Mouse (Mus musculus) midbrain, embryonic 14.5 days (tissue): ENCODE data around the gene Ifna16. TPM values are rescaled to one million over a fixed set of nuclear protein-coding genes. Genes with fewer than 3 reads are reported as not detected.

ENCODE experiments used
- ATAC-seq: fragments of 200-750 bp; cut with Nextera tagmentation; 2 replicates; pipeline ENCODE4 v1.8.0; 2017; ENCODE audit warnings: moderate number of reproducible peaks, moderate library complexity; ENCODE audit not compliant: low FRiP score, low TSS enrichment
- DNase-seq: peaks from one replicate; pipeline ENCODE4 v3.0.0-alpha.2; 2015
- H3K27ac ChIP-seq: fragments of 300-500 bp; sonication (generic); replicated peaks from 2 replicates; pipeline ENCODE4 v1.5.1; 2014; ENCODE audit warnings: mild to moderate bottlenecking, low read depth, low read length, moderate library complexity
- H3K27me3 ChIP-seq: fragments of 300-500 bp; sonication (generic); 2 replicates; pipeline ENCODE4 v1.6.1; 2014; ENCODE audit warnings: low read length, control low read depth, mixed read lengths; ENCODE audit not compliant: control insufficient read depth, insufficient read depth
- H3K36me3 ChIP-seq: fragments of 300-500 bp; sonication (generic); 2 replicates; pipeline ENCODE4 v1.6.1; 2014; ENCODE audit warnings: low read length, control low read depth; ENCODE audit not compliant: control insufficient read depth, insufficient read depth
- H3K4me1 ChIP-seq: fragments of 300-500 bp; sonication (generic); 2 replicates; pipeline ENCODE4 v1.6.1; 2014; ENCODE audit warnings: mild to moderate bottlenecking, antibody characterized with exemption, low read length, control low read depth; ENCODE audit not compliant: control insufficient read depth, insufficient read depth
- H3K4me2 ChIP-seq: fragments of 300-500 bp; sonication (generic); 2 replicates; pipeline ENCODE4 v1.6.1; 2014; ENCODE audit warnings: mild to moderate bottlenecking, low read length, moderate library complexity
- H3K4me3 ChIP-seq: fragments of 300-500 bp; sonication (generic); replicated peaks from 2 replicates; pipeline ENCODE4 v1.5.1; 2014; ENCODE audit warnings: low read depth, low read length
- H3K9ac ChIP-seq: fragments of 300-500 bp; sonication (generic); replicated peaks from 2 replicates; pipeline ENCODE4 v1.6.1; 2014; ENCODE audit warnings: mild to moderate bottlenecking, low read length, moderate library complexity
- H3K9me3 ChIP-seq: fragments of 300-500 bp; sonication (generic); 2 replicates; pipeline ENCODE4 v1.6.1; 2016; ENCODE audit warnings: low read length, control low read depth, mixed read lengths; ENCODE audit not compliant: control insufficient read depth
- WGBS: fragments of 180-500 bp; shearing (Covaris S2); extraction: QIAGEN DNeasy Blood & Tissue Kit; methylation state at CpG from one replicate; pipeline ENCODE4 v1.1.7; 2014; 5-methylcytosine and 5-hydroxymethylcytosine counted together
- polyA plus RNA-seq: library from polyadenylated mRNA; unstranded; fragments of >200 nt; fragmentation: Nextera tagmentation; extraction: Ambion mirVana; gene quantifications from 2 replicates; pipeline ENCODE4 v1.2.1, GENCODE M21; 2014

The Ifna16 gene
- polyA plus RNA-seq, 1 experiment from 2014 or later = not detected

- no peak overlapping the region for H3K4me2 ChIP-seq
- DNase-seq = no peak
- 71% methylated on average over 1 of the region's 1 CpGs for WGBS
- no peak for ATAC-seq
- no peaks in the 10 kb centered on the region for H3K27me3 ChIP-seq
- H3K36me3 ChIP-seq = no peaks in the 10 kb centered on the region
- no peak overlapping the region for H3K4me3 ChIP-seq
- no peak overlapping the region for H3K9ac ChIP-seq
- no peaks in the 10 kb centered on the region for H3K4me1 ChIP-seq
- no peaks in the 10 kb centered on the region for H3K9me3 ChIP-seq
- H3K27ac ChIP-seq = no peak overlapping the region
Observed at GRCm38 (mm10) chr4:88699301-88699700, 22.6 kb upstream of the Ifna16 start.

- DNase-seq = no peak
- H3K36me3 ChIP-seq = no peaks in the 10 kb centered on the region
- H3K4me1 ChIP-seq = no peaks in the 10 kb centered on the region
- no peaks in the 10 kb centered on the region for H3K9me3 ChIP-seq
- WGBS = 87% methylated on average over 5 of the region's 5 CpGs
- no peak overlapping the region for H3K4me3 ChIP-seq
- no peak overlapping the region for H3K27ac ChIP-seq
- H3K9ac ChIP-seq = no peak overlapping the region
- H3K4me2 ChIP-seq = no peak overlapping the region
- no peaks in the 10 kb centered on the region for H3K27me3 ChIP-seq
- ATAC-seq = no peak
Observed at GRCm38 (mm10) chr4:88698781-88699180, 22.1 kb upstream of the Ifna16 start.

GRCm38 (mm10) chr4:88697753-88698152 lies 21.0 kb upstream of the Ifna16 start:
- DNase-seq (no peak), ATAC-seq (no peak)
- WGBS = 87% methylated on average over 4 of the region's 4 CpGs
- H3K27me3 ChIP-seq = no peaks in the 10 kb centered on the region
- H3K4me2 ChIP-seq = no peak overlapping the region
- H3K9ac ChIP-seq = no peak overlapping the region
- no peaks in the 10 kb centered on the region for H3K4me1 ChIP-seq
- H3K9me3 ChIP-seq = no peaks in the 10 kb centered on the region
- H3K27ac ChIP-seq = no peak overlapping the region
- H3K4me3 ChIP-seq = no peak overlapping the region
- no peaks in the 10 kb centered on the region for H3K36me3 ChIP-seq

GRCm38 (mm10) chr4:88697108-88697507 lies 20.4 kb upstream of the Ifna16 start:
- ATAC-seq (no peak), DNase-seq (no peak)
- H3K27ac ChIP-seq = no peak overlapping the region
- no peaks in the 10 kb centered on the region for H3K4me1 ChIP-seq
- H3K36me3 ChIP-seq = no peaks in the 10 kb centered on the region
- no peak overlapping the region for H3K4me3 ChIP-seq
- no peak overlapping the region for H3K9ac ChIP-seq
- no peaks in the 10 kb centered on the region for H3K9me3 ChIP-seq
- 71% methylated on average over 6 of the region's 6 CpGs for WGBS
- no peaks in the 10 kb centered on the region for H3K27me3 ChIP-seq
- no peak overlapping the region for H3K4me2 ChIP-seq

GRCm38 (mm10) chr4:88696237-88696884 lies 19.6 kb upstream of the Ifna16 start:
- H3K4me2 ChIP-seq = no peak overlapping the region
- DNase-seq (peak; percentile 88), ATAC-seq (peak; percentile 81)
- no peaks in the 10 kb centered on the region for H3K27me3 ChIP-seq
- no peak overlapping the region for H3K9ac ChIP-seq
- H3K4me1 ChIP-seq = no peaks in the 10 kb centered on the region
- no peaks in the 10 kb centered on the region for H3K36me3 ChIP-seq
- WGBS = 26% methylated on average over 3 of the region's 3 CpGs
- H3K27ac ChIP-seq = no peak overlapping the region
- H3K9me3 ChIP-seq = no peaks in the 10 kb centered on the region
- H3K4me3 ChIP-seq = no peak overlapping the region

GRCm38 (mm10) chr4:88693392-88693791 lies 16.7 kb upstream of the Ifna16 start:
- ATAC-seq (no peak), DNase-seq (no peak)
- H3K9me3 ChIP-seq = no peaks in the 10 kb centered on the region
- WGBS = 91% methylated on average over 2 of the region's 2 CpGs
- no peaks in the 10 kb centered on the region for H3K4me1 ChIP-seq
- no peak overlapping the region for H3K27ac ChIP-seq
- H3K36me3 ChIP-seq = no peaks in the 10 kb centered on the region
- no peak overlapping the region for H3K9ac ChIP-seq
- no peak overlapping the region for H3K4me3 ChIP-seq
- H3K4me2 ChIP-seq = no peak overlapping the region
- H3K27me3 ChIP-seq = no peaks in the 10 kb centered on the region

GRCm38 (mm10) chr4:88692537-88692936 lies 15.8 kb upstream of the Ifna16 start:
- no peak overlapping the region for H3K27ac ChIP-seq
- no peak overlapping the region for H3K9ac ChIP-seq
- WGBS = 90% methylated on average over 1 of the region's 1 CpGs
- H3K36me3 ChIP-seq = no peaks in the 10 kb centered on the region
- no peaks in the 10 kb centered on the region for H3K4me1 ChIP-seq
- ATAC-seq (no peak), DNase-seq (no peak)
- no peaks in the 10 kb centered on the region for H3K27me3 ChIP-seq
- no peak overlapping the region for H3K4me2 ChIP-seq
- no peaks in the 10 kb centered on the region for H3K9me3 ChIP-seq
- H3K4me3 ChIP-seq = no peak overlapping the region

- Histone ChIP-seq H3K4me3 (no peak within 1 kb of the TSS), H3K36me3 (no peaks in the 10 kb centered on the region), H3K27ac (no peak within 1 kb of the TSS), H3K4me1 (no peaks in the 10 kb centered on the region), H3K27me3 (no peaks in the 10 kb centered on the region), H3K9me3 (no peaks in the 10 kb centered on the region), H3K9ac (no peak within 1 kb of the TSS), H3K4me2 (no peak within 1 kb of the TSS)
- ATAC-seq (no peak), DNase-seq (no peak)
- WGBS = 65% methylated on average over 2 of the region's 2 CpGs
Observed at GRCm38 (mm10) chr4:88691259-88691658, 14.5 kb upstream of the Ifna16 start, which contains the start of gene Ifnab. Ifnab (minus strand) TSS chr4:88691359.

GRCm38 (mm10) chr4:88683812-88684211 lies 7.1 kb upstream of the Ifna16 start, which contains the start of gene Ifna2:
Ifna2 (minus strand) TSS chr4:88683912.
- H3K4me2 ChIP-seq = no peak within 1 kb of the TSS
- H3K9me3 ChIP-seq = no peaks in the 10 kb centered on the region
- H3K27ac ChIP-seq = no peak within 1 kb of the TSS
- DNase-seq = no peak
- no peak for ATAC-seq
- 86% methylated on average over 1 of the region's 1 CpGs for WGBS
- H3K36me3 ChIP-seq = no peaks in the 10 kb centered on the region
- no peak within 1 kb of the TSS for H3K4me3 ChIP-seq
- H3K4me1 ChIP-seq = no peaks in the 10 kb centered on the region
- no peak within 1 kb of the TSS for H3K9ac ChIP-seq
- H3K27me3 ChIP-seq = no peaks in the 10 kb centered on the region
